Mouse (Mus musculus) splenic B cell, adult 2 months (primary cell): Measurements from ENCODE around the gene Olfr524.

Source experiments
- DNase-seq: peaks from one replicate; pipeline ENCODE4 v3.0.0-alpha.2; 2011; ENCODE audit warnings: low read depth, low spot score
- H3K27me3 ChIP-seq: 2 replicates; pipeline ENCODE4 v1.6.1; 2012; ENCODE audit warnings: mild to moderate bottlenecking, low read length, moderate library complexity, mixed read lengths; ENCODE audit not compliant: control insufficient read depth, poor library complexity, insufficient read depth, severe bottlenecking
- H3K36me3 ChIP-seq: 2 replicates; pipeline ENCODE4 v1.6.1; 2012; ENCODE audit warnings: mild to moderate bottlenecking, low read length, moderate library complexity, mixed read lengths; ENCODE audit not compliant: control insufficient read depth, poor library complexity, insufficient read depth, severe bottlenecking

Olfr524 gene

DNA sequence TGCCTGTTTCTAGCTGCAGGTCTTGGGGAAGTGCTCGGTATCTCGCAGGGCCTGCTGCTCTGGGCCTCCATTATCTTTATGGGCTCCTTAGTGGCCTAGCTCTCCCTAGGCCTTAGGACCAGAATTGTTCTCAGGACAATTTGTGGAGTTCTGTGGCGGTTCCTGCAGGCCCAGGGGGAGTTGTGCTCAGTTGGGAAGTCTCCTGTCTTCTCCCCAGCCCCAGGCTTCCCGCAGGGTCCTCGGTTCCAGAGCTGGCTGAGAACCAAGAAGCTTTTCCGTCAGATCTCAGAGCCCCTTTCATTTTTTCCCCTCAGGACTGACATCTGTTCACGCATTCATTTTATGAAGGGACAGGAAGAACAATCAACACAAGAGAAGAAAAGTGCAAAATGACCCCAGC lies 41.1 kb downstream of the Olfr524 start, which contains the start of gene Olfr522:
TSS of gene Olfr522 (minus strand) at position 101 of the 400 bp plus-strand sequence.
- no peak for DNase-seq
- H3K36me3 ChIP-seq, result no peaks in the 10 kb centered on the region

DNA sequence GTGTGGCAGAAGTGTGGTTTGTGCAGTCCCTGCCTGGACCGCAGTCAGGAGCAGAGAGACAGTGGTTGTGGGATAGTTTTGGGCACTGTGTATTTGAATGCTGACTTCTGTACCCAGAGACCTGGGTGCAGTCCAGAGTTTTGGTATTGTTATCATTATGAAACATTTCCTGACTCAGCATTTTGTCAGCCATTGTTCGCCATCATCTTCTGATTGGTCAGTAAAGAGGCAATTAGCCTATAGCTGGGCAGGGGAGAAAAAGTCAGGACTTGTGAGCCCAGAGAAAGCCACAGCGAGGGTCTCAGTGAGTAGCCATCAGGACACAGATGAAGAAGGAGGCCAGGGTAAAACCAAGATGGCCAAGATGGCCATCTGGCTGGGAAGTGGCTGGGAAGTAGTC lies 45.4 kb downstream of the Olfr524 start:
- Histone ChIP-seq H3K36me3 (no peaks in the 10 kb centered on the region), H3K27me3 (no peaks in the 10 kb centered on the region)
- no peak for DNase-seq

More for the DNA sequence above, 41.1 kb downstream of the Olfr524 start, which contains the start of gene Olfr522:
- H3K27me3 ChIP-seq, result no peaks in the 10 kb centered on the region

DNA sequence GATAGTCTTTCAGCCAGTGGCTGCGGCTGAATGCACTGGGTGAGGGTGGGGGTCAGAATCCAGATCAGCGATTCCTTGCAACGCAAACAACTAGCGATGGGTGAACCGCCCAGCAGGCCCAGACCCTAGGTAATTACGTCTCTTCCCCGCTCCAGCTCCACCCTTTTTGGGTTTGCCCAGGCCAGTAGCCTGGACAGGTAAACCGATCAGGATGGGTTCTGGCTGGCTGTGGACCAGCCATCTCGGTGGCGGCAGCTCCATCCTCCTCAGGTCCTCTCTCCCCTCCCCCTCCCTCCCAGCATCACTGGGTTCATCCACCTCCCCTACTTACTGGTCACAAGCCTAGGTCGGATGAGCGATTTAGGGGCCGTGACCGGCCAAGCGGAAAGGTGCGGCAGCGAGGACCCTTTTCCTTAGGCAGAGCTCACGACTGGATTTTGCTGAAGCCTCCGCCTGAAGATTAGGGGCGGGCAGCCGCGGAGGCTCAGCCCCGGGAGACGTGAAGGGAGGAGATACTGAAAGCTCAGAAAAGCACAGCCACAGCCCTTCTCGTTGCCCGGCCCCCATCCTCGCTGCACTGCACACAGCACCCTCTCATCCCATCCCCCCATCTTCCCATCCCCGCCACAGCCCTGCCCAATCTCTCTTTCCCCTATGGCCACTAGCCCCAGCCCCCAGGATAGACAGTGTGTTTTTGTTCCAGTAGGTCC lies 51.4 kb downstream of the Olfr524 start, which contains the start of gene Sprn:
TSS of gene Sprn (minus strand) at position 660 of the 710 bp plus-strand sequence.
- no peak for DNase-seq
- H3K36me3 ChIP-seq, result no peaks in the 10 kb centered on the region; the same call in none of the 2 replicates
- no peaks in the 10 kb centered on the region for H3K27me3 ChIP-seq

DNA sequence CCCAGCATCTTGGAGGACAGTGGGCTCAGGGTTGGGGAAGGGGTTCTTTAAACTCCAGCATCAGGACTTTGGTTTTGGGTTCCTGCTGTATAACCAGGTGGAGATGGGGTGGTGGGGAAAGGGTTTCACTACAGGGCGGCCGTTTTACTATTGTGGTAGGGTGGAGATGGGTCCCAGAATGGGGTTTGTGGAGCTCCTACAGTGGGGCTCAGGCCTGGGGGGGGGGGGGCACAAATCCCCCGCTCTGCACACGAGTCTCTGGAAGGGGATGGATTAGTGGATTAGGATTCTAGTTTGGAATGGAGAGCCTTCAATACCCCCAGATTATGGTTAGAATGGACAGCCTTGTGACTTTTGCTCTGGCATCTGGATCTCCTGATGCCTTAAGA lies 51.9 kb downstream of the Olfr524 start:
- Histone ChIP-seq H3K36me3 (no peaks in the 10 kb centered on the region; the same call in none of the 2 replicates), H3K27me3 (no peaks in the 10 kb centered on the region)
- no peak for DNase-seq

DNA sequence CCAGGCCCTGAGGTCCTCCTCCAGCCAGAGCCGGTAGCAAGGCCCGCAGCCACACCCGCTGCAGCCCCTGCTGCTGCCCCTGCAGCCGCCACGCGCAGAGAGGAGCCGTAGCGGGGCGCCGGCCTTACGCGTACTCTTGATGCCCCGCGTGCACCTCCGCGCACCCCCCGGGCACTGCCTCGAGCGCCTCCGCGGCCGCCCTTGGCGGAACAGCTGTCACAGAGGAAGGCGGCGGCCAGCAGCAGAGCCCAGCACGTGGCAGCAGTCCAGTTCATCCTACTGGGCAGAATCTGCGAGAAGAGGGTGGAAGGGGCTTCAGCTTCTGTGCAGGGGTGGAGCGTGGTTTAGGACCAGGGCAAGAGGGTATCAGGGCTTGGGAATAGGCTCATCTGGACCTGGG lies 52.4 kb downstream of the Olfr524 start:
- Histone ChIP-seq H3K27me3 (no peaks in the 10 kb centered on the region), H3K36me3 (no peaks in the 10 kb centered on the region; the same call in none of the 2 replicates)
- no peak for DNase-seq
